Mouse (Mus musculus): ENCODE results near the gene Tbl1x.

The Tbl1x gene

DNA sequence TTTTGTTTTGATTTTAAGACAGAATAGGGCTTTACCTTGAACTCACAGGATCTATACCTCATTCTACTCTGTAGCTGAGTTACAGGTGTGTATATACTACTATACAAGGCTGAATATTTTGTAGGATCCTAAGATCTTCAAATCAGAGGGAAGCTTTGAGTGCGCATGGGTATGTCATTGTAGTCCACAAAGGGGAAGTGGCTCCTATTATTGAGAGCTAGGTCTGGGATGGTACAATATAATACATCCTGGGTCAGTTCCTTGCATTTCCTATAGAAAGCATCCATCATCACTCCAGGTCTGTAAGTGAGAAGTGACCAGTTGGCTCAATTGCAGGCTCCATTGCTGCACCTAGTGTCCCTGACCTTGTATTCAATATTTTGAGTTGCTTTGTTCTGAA is 102.2 kb downstream of the Tbl1x start:
- DNase-seq: no peak

DNA sequence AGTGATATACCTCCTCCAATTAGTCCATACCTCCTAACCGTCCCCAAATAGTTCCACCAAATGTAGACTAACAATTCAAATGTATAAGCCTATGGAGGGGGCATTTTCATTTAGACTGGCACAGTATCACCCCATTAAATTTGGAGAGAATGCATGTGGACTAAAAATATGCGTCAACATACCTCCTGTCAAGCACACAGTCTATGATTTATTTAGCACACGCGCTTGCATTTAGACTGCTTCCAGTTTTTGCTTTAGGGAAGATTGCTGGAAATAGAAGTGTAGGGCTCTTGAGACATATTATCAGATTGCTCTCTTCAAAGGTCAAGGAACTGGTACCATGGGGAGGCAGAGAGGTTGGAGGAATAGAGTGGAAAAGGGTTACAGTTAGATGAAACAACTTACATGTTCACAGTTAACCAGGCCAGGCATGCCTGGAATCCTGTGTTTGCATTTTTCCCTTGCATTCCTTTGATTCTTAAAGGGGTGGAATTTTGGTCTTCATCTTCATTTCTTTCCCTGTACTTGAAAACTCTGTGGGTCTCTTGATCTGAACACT is 105.0 kb downstream of the Tbl1x start:
- DNase-seq: no peak

DNA sequence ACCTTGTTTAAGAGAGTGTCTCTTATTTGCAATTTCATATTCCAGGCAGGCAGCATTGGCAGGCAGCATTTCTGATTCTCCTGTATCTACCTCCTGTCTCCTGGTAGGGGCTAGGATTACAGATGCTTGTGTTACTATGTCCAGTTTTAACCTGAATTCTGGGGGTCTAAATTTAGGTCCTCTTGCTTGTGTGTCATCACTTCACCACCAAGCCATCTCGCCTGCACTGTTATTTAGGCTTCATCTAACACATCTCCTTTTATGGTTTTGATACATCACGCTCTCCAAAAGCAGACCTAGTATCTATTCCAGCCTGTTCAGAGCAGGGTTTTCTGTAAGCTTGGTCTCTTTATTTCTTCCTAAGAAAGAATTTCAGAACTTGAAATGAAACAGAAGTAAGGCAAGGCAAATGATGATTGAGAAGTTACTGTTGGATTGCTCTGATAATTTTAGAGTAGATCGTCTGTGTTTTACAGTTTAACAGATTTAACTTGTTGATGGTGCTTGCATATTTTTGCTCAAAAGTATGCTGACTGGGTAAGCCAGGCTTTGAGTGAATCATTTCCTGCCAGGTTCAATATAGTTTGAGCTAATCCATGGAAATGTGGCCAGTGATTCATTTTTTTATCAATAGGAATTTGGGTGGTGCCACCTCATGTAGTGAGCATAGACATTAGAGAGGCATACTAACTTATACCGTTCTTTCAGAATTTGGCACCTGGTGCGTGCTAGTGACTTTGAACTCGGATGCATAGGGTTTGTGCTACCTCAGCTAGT is 106.7 kb downstream of the Tbl1x start:
- no peak for DNase-seq

- no peak for DNase-seq
Measured at GRCm38 (mm10) chrX:77630439-77630838, 119.6 kb downstream of the Tbl1x start.

DNA sequence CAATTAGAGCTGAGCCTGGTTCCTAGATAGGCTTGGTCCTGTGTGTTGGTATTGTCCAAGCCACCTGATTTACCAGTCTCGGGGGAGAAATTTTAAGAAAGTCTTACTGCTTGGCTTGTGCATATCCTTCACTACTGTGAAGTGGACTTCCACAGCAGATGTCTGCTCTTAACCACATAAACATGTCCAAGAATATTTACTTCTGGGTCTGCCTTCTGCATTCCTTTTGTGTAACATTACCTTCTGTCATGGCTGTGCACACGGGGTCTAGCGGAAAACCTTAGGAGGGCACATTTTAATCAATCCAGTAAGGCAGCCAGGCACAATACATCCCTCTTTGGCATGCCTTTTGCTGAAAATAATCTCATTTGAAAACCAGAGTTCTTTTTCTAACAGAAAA is 125.7 kb downstream of the Tbl1x start:
- DNase-seq: no peak

- peak; percentile 23 for DNase-seq
Measured at GRCm38 (mm10) chrX:77638076-77638475, 127.3 kb downstream of the Tbl1x start.

DNA sequence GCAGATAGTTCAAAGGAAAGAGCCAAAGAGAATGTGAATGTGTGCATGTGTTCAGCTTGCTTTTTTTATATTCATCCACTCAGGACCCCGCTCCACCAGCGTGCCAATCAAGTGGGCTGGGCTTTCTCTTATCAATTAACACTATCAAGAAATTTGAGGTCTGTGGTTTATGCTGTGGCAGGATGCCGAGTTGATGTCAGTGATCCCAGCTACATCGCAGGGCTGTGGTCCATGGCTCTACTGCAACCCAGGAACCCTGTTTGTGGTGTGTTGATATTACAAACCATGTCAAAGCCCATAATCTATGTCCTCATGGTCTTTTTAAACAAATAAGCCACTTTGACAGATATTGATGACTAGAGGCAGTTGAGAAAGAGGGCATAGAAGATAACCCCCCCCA is 129.5 kb downstream of the Tbl1x start:
- no peak for DNase-seq

DNA sequence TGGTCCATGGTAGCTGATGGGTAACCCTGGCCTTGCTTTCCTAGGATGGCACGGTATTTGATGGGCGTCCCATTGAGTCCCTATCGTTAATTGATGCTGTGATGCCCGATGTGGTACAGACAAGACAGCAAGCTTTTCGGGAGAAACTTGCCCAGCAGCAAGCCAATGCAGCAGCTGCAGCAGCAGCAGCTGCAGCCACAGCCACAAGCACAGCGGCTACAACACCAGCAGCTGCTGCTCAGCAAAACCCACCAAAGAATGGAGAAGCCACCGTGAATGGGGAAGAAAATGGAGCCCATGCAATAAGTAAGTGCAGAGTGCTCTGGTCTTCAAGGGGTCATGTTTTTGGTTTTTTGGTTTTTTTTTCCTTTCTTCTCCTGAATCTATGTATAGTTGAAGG is 135.4 kb downstream of the Tbl1x start:
- no peak for DNase-seq

GRCm38 (mm10) chrX:77650246-77650645 is 139.4 kb downstream of the Tbl1x start:
- no peak for DNase-seq

DNA sequence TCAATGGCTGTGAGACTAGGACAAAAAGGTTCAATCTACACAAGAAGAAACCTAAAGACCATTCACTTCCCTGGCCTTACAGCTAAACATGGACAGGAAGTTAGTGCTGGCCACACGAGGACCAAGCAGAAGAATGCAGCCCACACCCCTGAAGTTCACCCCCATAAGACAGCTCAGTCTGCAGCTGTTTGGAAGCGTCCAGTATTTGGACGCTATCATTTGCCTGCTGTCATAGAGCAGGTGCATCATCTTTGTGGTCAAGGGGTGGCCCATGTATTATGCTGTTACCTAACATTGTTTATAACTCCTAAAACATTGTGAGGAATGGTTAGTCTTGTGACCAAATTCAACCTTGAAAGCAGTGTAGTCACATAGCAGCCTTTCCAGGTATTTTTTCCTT is 151.2 kb downstream of the Tbl1x start:
- DNase-seq: no peak

DNA sequence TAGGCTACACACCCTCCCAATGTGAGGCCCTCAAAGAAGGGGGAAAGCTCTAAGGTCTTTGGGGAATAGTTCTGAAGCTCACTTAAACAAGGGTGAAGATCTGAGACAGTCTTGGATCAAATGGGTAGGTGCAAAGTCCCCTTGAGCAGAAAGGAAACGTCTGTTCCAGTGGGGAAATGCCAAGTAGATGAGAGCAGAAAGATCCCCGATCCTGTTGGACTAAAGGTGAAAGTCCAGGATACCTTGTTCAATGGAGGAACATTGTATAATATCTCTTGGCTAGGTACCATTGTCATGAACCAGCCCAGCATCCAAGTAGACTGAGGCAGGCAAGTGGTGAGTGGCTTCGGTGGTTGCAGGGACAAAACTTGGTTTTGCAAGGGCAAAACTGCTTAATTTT is 152.5 kb downstream of the Tbl1x start:
- no peak for DNase-seq

DNA sequence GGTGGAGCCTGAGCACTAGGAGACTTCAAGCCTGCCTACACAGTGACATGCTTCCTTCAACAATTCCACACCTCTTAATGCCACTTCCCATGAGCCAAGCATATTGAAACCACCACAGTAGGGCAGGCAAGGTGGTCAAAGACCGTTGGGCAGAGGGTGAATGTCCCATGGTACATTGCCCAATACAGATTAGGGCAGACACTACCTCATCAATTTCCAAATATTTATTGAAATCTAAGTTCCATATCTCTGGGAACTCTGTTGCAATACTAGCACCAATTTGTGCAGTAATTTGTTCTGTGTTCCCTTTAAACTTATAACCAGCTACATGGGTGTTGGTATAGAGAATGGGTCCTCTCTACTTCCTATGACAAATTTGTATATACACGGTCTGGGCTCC is 154.2 kb downstream of the Tbl1x start:
- no peak for DNase-seq

GRCm38 (mm10) chrX:77666911-77667310 is 156.1 kb downstream of the Tbl1x start:
- no peak for DNase-seq

- DNase-seq: no peak
Measured at GRCm38 (mm10) chrX:77667441-77667840, 156.6 kb downstream of the Tbl1x start.

DNA sequence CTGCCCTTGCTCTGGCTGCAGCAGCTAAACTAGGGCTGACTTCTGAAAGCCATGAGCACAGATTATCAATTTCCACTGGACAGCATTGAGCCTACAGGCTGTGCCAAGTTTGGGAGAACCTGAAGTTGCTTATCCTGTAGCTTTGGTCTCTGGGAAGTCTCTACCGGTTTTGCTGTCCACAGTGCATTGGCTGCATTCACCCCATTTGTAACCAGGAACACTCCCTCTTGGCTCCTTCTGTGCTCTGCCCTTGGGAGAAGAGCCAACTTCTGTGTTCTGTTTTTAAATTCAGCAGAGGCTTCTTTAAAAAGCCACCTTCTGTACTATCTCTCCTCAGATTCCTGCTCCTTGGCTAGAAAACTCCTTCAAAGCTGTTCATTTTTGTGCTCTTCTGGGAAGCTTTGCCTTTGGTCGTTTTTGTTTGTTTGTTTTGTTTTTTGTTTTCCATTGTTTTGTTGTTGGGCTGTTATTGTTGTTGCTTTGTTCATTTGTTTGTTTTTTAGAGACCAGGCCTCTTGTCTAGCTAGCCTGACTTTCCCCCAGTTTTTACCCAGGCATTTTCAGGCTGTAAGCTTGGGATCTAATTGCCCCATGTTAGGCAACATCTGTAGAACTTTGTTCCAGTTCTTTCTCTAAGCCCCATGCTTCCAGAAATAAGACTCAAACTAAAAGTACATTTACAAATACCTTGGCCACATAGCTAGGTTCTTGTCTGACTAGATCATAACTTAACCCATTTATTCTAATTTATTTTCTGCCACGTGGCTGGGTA is 159.2 kb downstream of the Tbl1x start:
- no peak for DNase-seq

All from thymus, postnatal 25 days (tissue).